Mouse (Mus musculus): ENCODE measurements at regions not wholly inside any gene's neighbourhood (a gene's known extent, or its start where the extent isn't known, plus 50 kb on each side); places are given as distances from the start of the nearest gene placed in this dataset.
"Not testable (repeated sequence)": the region's sequence is repeated elsewhere in the genome, so short reads cannot be mapped to it uniquely, and the experiment has no call there.

DNA sequence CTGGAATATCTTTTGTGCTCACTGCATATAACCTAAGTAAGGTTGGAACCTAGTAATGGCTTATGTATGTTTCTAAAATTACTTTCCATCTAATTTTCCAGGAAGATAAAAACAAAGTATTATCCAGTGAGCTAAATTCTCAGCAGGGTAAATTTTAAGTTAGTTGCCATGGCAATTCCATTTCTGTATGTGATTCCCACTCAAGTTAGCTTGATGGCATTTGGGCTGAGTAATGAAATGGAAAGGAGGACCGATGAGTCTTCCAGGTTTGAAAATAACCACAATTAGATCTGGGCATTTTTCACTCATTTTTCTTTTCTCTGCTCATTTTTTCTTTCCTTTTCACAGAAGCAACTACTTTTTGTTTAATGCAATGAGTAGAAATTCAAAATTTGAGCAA lies 398.4 kb upstream of the Gm10801 start:
- DNase-seq = no peak

- DNase-seq = peak; percentile 4
Measured at GRCm38 (mm10) chr2:98269562-98269961, 392.5 kb upstream of the Gm10801 start.

DNA sequence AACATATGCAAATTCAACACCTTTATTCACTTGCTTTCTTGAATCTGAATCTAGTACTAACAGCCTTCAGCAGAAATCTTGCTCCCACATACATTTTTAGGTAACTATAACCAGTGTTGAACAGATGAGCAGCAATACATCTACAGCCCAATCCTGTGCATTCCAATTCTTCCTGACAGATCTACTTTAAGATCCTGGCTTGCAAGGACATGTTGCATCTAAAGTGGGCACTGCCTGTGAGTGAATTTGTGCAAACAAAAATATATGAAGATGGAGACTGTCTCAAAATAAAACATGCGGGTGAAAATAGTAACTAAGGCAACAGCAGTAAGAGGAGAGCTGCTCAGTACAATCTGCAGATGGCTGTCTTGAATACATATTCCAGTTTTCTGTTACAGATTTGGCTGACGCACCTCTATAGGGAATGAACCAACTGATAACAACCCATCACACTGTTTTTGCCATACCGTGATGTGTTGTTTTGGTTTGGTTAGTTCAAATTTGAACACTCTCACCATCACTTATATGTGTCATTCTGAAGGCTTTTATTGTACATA lies 375.2 kb upstream of the Gm10801 start:
- no peak for DNase-seq

DNA sequence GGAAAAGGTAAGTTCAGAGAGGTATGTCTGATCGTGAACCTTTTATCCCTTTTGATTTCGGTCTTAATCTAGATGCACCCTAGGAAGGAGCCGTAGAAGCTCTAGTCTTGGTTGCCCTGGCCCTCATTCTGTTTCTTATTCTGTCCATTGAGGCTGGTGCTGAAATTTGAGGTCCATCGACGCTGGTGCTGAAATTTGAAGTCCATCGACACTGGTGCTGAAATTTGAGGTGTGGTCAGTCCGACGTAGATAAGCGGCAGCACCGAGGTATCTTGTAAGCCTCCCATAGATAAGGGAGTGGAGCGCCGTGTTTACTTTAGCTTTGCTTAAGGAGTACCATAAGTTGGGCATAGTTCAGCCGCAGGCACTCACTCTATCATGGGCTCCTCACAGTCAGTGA lies 332.0 kb upstream of the Gm10801 start:
- DNase-seq = not testable (repeated sequence)

GRCm38 (mm10) chr2:98354200-98354599 lies 307.8 kb upstream of the Gm10801 start:
- DNase-seq = no peak

- no peak for DNase-seq
Measured at GRCm38 (mm10) chr2:98379211-98379610, 282.8 kb upstream of the Gm10801 start.

All from cerebellum, adult 8-10 months (tissue).